Mouse (Mus musculus): ENCODE measurements at regions not wholly inside any gene's neighbourhood (a gene's known extent, or its start where the extent isn't known, plus 50 kb on each side); places are given as distances from the start of the nearest gene placed in this dataset.
"Not testable (repeated sequence)": the region's sequence is repeated elsewhere in the genome, so short reads cannot be mapped to it uniquely, and the experiment has no call there.

- TF ChIP-seq CTCF (IDR thresholded peaks at IDR 0.05; ENCODE audit: low read depth): peak; percentile 80
- H3K4me2 ChIP-seq (ENCODE audit: low read depth); H3K9ac ChIP-seq (replicated peaks); ATAC-seq (ENCODE audit: insufficient read depth); H3K4me3 ChIP-seq (ENCODE audit: insufficient read depth in 1 of 2, low read depth in 2 of 2, low read length in 2 of 2); H3K36me3 ChIP-seq (replicated peaks; ENCODE audit: control insufficient read depth, insufficient read depth, low read depth); H3K27me3 ChIP-seq (ENCODE audit: control insufficient read depth, insufficient read depth, low read length); H3K9me3 ChIP-seq (ENCODE audit: control insufficient read depth, low read length); H3K4me1 ChIP-seq (replicated peaks; ENCODE audit: control insufficient read depth in 2 of 2, insufficient read depth in 2 of 2, low read length in 1 of 2); H3K27ac ChIP-seq: not testable (repeated sequence)
- 9% methylated on average over 8 of the region's 8 CpGs for WGBS (ENCODE audit: insufficient replicate concordance)
- DNase-seq (ENCODE audit: low read depth in 3 of 3, low spot score in 3 of 3): peak in 1 of 3 experiments; percentile 44
Observed at GRCm38 (mm10) chr15:84616880-84617279, 52.5 kb upstream of the Prr5 start.

GRCm38 (mm10) chr15:84613536-84614527, 55.6 kb upstream of the Prr5 start:
- no peak for ATAC-seq (ENCODE audit: insufficient read depth)
- H3K9me3 ChIP-seq (ENCODE audit: control insufficient read depth, low read length): no peaks in the 10 kb centered on the region
- TF ChIP-seq CTCF (IDR thresholded peaks at IDR 0.05; ENCODE audit: low read depth): peak; percentile 99
- no peak for TF ChIP-seq EP300 (IDR thresholded peaks at IDR 0.05; ENCODE audit: low read depth)
- no peak overlapping the region for H3K27ac ChIP-seq
- H3K36me3 ChIP-seq (replicated peaks; ENCODE audit: control insufficient read depth, insufficient read depth, low read depth): no peaks in the 10 kb centered on the region
- no peak overlapping the region for H3K4me2 ChIP-seq (ENCODE audit: low read depth)
- no peak overlapping the region for H3K9ac ChIP-seq (replicated peaks)
- peak in 2 of 3 experiments; percentile 38 to 41 for DNase-seq (ENCODE audit: low read depth in 3 of 3, low spot score in 3 of 3)
- no peak overlapping the region for H3K4me3 ChIP-seq (ENCODE audit: insufficient read depth in 1 of 2, low read depth in 2 of 2, low read length in 2 of 2)
- WGBS (ENCODE audit: insufficient replicate concordance): 38% methylated on average over 17 of the region's 17 CpGs
- H3K4me1 ChIP-seq (replicated peaks; ENCODE audit: control insufficient read depth in 2 of 2, insufficient read depth in 2 of 2, low read length in 1 of 2): peaks cover 0 to 6% of the 10 kb centered on the region in 2 experiments; a peak in 1 of 4 replicates
- H3K27me3 ChIP-seq (ENCODE audit: control insufficient read depth, insufficient read depth, low read length): no peaks in the 10 kb centered on the region

GRCm38 (mm10) chr15:84612961-84613360, 55.3 kb upstream of the Rtl6 start:
- WGBS (ENCODE audit: insufficient replicate concordance): 24% methylated on average over 2 of the region's 2 CpGs

GRCm38 (mm10) chr15:84609825-84610442, 52.3 kb upstream of the Rtl6 start:
- DNase-seq (ENCODE audit: low read depth in 3 of 3, low spot score in 3 of 3) (peak in 1 of 3 experiments; percentile 24), ATAC-seq (ENCODE audit: insufficient read depth) (no peak)
- no peak overlapping the region for H3K4me3 ChIP-seq (ENCODE audit: insufficient read depth in 1 of 2, low read depth in 2 of 2, low read length in 2 of 2)
- H3K9me3 ChIP-seq (ENCODE audit: control insufficient read depth, low read length): no peaks in the 10 kb centered on the region
- no peak overlapping the region for H3K9ac ChIP-seq (replicated peaks)
- H3K36me3 ChIP-seq (replicated peaks; ENCODE audit: control insufficient read depth, insufficient read depth, low read depth): no peaks in the 10 kb centered on the region
- no peak overlapping the region for H3K27ac ChIP-seq
- TF ChIP-seq CTCF (IDR thresholded peaks at IDR 0.05; ENCODE audit: low read depth) (no peak), EP300 (IDR thresholded peaks at IDR 0.05; ENCODE audit: low read depth) (no peak)
- no peak overlapping the region for H3K4me2 ChIP-seq (ENCODE audit: low read depth)
- WGBS (ENCODE audit: insufficient replicate concordance): 29% methylated on average over 15 of the region's 15 CpGs
- peaks cover 0 to 6% of the 10 kb centered on the region in 2 experiments; a peak in 1 of 4 replicates for H3K4me1 ChIP-seq (replicated peaks; ENCODE audit: control insufficient read depth in 2 of 2, insufficient read depth in 2 of 2, low read length in 1 of 2)
- H3K27me3 ChIP-seq (ENCODE audit: control insufficient read depth, insufficient read depth, low read length): no peaks in the 10 kb centered on the region

More at GRCm38 (mm10) chr15:84612961-84613360, 55.3 kb upstream of the Rtl6 start:
- H3K4me1 ChIP-seq (replicated peaks; ENCODE audit: control insufficient read depth in 2 of 2, insufficient read depth in 2 of 2, low read length in 1 of 2): peaks cover 0 to 6% of the 10 kb centered on the region in 2 experiments; a peak in 1 of 4 replicates
- no peak overlapping the region for H3K4me2 ChIP-seq (ENCODE audit: low read depth)
- no peak for ATAC-seq (ENCODE audit: insufficient read depth)
- H3K36me3 ChIP-seq (replicated peaks; ENCODE audit: control insufficient read depth, insufficient read depth, low read depth): no peaks in the 10 kb centered on the region
- no peaks in the 10 kb centered on the region for H3K27me3 ChIP-seq (ENCODE audit: control insufficient read depth, insufficient read depth, low read length)
- no peak for TF ChIP-seq EP300 (IDR thresholded peaks at IDR 0.05; ENCODE audit: low read depth)
- TF ChIP-seq CTCF (IDR thresholded peaks at IDR 0.05; ENCODE audit: low read depth): no peak
- H3K27ac ChIP-seq: no peak overlapping the region
- H3K4me3 ChIP-seq (ENCODE audit: insufficient read depth in 1 of 2, low read depth in 2 of 2, low read length in 2 of 2): no peak overlapping the region
- no peak for DNase-seq (ENCODE audit: low read depth in 3 of 3, low spot score in 3 of 3)
- H3K9ac ChIP-seq (replicated peaks): no peak overlapping the region
- H3K9me3 ChIP-seq (ENCODE audit: control insufficient read depth, low read length): no peaks in the 10 kb centered on the region

GRCm38 (mm10) chr15:84609063-84609462, 51.4 kb upstream of the Rtl6 start:
- Histone ChIP-seq H3K4me3 (ENCODE audit: insufficient read depth in 1 of 2, low read depth in 2 of 2, low read length in 2 of 2) (no peak overlapping the region), H3K9ac (replicated peaks) (no peak overlapping the region), H3K4me1 (replicated peaks; ENCODE audit: control insufficient read depth in 2 of 2, insufficient read depth in 2 of 2, low read length in 1 of 2) (peaks cover 0 to 6% of the 10 kb centered on the region in 2 experiments; a peak in 1 of 4 replicates), H3K9me3 (ENCODE audit: control insufficient read depth, low read length) (no peaks in the 10 kb centered on the region), H3K4me2 (ENCODE audit: low read depth) (no peak overlapping the region), H3K36me3 (replicated peaks; ENCODE audit: control insufficient read depth, insufficient read depth, low read depth) (no peaks in the 10 kb centered on the region), H3K27ac (no peak overlapping the region), H3K27me3 (ENCODE audit: control insufficient read depth, insufficient read depth, low read length) (no peaks in the 10 kb centered on the region)
- DNase-seq (ENCODE audit: low read depth in 3 of 3, low spot score in 3 of 3): peak in 1 of 3 experiments; percentile 33
- TF ChIP-seq CTCF (IDR thresholded peaks at IDR 0.05; ENCODE audit: low read depth) (no peak), EP300 (IDR thresholded peaks at IDR 0.05; ENCODE audit: low read depth) (no peak)
- ATAC-seq (ENCODE audit: insufficient read depth): peak; percentile 61; the same call in 1 of the 2 replicates
- 9% methylated on average over 5 of the region's 5 CpGs for WGBS (ENCODE audit: insufficient replicate concordance)
